Mouse (Mus musculus) heart, adult 9 months (tissue): ENCODE data around the gene Msl1.
A peak's percentile ranks its signal among the peaks of the same experiment; 100 is the strongest.

ENCODE experiments used
- DNase-seq, 2 experiments: peaks; one replicate each; pipeline ENCODE4 v3.0.0; 2022; ENCODE audit warnings: low spot score in 2 of 2

The Msl1 gene

DNA sequence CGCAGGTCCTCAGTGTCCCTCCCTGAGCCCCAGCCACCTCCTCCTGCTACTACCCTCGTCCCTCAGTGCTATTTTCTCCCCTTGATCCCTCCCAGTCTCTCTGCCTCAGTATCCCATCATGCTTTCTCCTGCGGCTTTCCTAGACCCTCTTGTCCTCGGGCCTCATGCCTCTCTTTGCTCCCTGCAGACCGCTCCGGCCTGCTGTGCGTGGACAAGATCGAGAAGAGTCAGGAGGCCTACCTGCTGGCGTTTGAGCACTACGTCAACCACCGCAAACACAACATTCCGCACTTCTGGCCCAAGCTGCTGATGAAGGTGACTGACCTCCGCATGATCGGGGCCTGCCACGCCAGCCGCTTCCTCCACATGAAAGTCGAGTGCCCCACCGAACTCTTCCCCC is 31.2 kb upstream of the Msl1 start:
- no peak for DNase-seq

DNA sequence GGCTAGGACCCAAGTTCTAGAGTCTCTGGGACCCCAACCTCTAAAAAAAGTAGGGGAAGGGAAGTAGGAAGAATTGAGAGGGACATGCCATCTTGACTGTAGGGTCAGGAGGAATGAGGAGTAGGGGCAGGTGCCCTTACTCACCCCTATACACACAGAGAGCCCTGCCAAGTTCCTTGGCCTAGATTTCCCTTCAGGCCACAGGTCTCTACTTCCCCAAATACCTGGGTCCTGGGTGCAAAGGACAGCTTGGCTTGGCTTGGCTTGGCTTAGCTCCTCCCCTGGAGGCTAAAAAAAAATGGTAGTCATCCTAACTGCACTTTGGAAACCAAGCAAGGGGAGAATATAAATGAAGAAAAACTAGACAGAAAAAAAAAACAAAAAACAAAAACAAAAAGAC is 30.6 kb upstream of the Msl1 start:
- no peak for DNase-seq

DNA sequence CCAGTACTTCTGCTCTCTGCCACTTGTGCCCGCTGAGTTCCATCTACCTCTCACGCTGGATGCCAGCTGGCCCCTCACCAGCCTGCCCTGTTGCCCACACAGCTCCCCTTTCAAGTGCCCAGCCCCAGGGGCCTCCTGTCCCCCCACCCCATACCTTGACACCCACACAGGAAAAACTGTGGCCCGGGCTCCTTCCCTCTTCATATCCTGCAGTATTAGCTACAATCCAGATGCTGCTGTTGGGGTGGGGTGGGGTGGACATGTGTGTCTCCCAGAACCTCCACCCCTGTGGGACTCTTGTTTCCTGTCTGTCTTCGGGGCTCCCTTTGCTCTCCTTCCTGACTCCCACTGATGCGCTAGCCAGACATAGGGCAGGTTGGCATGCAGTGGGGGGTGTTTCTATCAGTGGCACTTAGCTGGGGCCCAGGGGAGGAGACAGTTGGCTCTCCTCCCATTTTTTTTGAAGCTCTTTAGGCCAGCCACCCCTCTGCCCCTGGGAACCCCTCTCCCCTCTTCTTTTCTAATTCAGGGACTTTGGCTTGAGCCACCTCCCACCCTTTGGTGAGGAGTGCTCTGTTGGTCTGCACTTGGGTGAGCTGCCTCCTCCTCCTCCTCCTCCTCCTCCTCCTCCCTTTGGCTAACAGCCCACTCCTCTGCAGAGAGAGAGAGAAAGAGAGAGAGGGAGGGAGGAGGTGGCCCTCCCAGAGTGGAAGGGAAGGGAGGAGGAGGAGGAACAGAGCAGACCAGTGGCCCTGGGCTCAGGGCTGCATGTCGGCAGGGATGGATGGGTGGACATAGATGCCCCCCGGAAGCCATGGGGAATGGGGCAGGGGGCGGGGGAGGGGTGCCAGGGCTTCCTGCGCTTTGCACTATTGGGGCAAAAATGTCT is 29.7 kb upstream of the Msl1 start:
- DNase-seq: peak; percentile 71 to 84

DNA sequence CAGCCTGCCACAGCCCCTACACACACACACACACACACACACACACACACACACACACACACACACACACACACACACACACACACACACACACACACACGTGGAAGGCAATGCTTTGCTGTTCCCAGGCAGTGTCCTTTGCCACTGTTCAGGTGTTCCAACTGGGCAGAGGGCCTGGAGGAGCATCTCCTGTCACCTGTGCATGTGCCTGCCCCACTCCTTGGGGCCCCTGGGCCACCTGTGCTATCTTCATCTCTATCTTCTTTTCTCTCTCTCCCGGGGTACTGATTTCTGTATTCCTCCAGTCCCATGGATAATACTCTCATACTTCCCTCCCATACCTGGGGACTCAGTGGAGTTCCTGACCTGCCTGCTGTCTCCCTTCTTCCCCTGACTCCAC is 29.0 kb upstream of the Msl1 start:
- DNase-seq: peak in 1 of 2 experiments; percentile 46

DNA sequence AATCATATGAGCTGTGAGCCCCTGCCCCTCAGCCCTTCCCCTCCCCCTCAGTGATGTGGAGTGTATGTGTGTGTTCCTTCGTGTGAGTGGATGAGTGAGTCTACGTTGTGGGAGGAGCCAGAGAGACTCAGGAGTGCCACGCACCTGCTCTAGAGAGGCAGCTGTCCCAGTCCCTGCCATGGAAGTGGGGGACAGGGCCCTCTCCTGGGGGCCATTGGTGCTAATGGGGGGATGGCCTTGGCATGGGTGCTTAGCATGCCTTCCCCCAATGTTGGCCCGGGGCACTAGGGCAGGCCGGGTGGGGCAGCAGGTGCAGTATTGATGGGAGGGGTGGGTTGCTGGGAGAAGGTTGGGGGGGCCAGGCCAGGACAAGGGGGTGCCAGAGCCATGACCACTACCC is 28.5 kb upstream of the Msl1 start:
- peak in 1 of 2 experiments; percentile 49 for DNase-seq

DNA sequence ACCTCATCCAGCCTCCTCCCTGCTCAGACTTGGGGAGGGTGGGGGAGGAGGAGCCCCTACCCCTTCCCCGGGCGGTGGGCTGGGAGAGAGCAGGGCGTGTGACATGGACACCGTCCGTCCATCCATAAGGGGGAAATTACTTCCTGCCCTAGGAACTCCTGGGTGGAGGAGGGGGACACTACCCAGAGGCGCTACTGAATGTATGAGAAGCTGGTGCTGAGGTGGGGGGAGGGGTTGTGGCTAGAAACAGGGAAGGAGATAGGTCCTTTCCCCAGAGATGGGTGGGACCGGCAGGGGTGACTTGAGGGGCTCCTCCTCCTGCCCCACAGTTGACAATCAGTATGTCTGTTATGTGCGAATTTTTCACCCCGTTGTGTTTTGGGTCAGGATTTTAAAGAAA is 28.0 kb upstream of the Msl1 start:
- peak; percentile 59 to 79 for DNase-seq

DNA sequence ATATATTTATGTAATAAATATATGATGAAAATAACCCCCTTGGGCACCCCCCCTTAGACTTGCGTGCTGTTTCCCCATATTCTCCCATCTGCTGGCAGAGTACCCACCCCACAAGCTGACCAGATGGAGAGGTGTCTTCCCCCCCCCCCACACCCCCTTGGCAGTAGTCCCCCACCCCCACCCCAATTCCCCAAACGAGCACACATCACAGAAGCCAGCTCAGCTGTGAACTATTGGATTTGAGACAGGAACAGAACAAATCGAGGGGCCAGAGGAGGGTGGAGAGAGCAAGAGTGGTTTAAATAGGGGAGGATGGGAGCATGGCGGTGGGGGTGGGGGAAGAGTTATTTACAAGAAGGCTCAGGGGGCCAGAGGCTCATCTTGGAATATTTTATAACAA is 27.6 kb upstream of the Msl1 start:
- DNase-seq: peak in 1 of 2 experiments; percentile 33

DNA sequence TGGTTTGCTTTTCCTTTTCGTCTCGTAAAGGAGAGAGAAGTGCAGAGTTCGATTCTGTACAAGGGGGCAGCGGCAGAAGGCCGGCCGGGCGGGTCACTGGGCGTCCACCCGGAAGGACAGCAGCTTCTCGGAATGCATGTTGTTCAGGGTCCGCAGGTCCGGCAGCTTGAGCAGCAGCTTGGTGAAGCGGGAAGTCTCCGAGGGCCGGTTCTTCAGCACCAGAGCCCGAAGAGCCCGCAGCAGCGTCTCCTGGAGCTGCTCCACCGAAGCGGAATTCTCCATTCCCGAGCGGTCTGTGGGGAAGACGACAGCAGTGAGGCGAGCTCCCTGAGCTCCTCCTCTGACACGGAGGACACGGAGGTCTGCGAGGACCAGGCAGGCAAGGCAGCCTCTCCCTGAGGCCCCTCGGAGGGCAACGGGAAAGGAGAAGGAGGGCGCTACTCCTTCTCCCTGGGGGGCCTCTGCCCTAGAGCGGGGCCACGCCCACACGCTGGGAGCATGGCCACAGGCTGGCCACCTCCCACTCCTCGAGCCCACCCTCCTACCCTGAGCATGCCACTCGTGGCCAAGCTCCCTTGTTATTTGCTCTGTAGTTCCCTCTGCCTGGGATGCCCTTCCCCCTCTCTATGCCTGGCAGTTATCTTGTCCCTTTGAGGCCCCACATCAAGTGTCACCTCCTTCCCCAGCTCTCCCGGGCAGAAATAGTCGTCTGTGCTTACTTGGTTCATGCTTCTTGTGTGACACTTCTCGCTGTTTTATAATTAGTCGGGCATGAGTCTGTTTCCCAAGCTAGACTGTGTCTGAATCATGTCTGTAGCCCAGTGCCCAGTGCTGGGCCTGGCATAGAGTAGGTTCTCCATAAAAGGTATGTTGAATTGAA is 26.9 kb upstream of the Msl1 start:
- DNase-seq: peak; percentile 71 to 73

DNA sequence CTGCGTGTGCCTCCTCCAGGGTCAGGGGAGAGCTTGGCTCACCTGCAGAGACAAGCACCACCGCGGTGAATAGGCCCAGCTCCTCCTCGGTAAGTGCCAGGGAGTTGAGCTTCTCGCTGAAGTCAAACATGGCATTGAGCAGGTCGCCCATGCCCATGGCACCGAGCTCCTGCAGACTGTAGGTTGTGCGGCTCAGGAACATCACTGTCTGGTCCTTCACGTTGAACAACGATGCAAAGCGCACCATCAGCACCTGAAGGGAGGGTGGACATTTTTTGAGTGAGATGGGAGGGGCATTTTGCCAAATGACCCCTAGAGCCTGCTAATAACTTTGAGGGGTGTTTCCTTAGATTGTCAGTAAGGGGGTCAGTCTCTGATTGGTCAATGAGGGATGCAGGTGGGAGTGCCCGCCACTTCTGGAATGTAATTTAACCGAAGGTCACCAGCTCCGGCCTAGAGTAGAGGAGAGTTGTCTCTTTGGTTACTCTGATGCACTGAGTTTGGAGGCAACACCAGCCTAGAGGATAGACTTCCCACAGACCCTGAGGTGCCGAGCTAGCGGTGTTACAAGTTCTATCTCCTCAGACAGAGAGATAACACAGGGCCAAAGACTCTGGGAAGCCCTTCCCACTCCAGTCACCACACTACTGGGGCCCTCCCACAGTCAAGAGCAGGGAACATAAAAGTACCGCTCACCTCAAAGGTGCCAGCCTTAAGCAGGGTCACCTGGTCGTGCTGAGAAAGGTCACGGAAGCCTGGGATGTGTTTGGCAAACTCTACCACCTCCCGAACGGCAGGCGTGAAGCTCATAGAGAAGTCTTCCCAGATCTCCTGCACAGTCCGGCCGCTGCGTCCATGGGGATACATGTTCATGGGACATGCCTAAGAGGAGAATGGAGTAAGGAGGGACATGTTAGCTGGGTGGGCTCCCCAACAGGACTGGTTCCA is 26.0 kb upstream of the Msl1 start:
- DNase-seq: peak in 1 of 2 experiments; percentile 30

DNA sequence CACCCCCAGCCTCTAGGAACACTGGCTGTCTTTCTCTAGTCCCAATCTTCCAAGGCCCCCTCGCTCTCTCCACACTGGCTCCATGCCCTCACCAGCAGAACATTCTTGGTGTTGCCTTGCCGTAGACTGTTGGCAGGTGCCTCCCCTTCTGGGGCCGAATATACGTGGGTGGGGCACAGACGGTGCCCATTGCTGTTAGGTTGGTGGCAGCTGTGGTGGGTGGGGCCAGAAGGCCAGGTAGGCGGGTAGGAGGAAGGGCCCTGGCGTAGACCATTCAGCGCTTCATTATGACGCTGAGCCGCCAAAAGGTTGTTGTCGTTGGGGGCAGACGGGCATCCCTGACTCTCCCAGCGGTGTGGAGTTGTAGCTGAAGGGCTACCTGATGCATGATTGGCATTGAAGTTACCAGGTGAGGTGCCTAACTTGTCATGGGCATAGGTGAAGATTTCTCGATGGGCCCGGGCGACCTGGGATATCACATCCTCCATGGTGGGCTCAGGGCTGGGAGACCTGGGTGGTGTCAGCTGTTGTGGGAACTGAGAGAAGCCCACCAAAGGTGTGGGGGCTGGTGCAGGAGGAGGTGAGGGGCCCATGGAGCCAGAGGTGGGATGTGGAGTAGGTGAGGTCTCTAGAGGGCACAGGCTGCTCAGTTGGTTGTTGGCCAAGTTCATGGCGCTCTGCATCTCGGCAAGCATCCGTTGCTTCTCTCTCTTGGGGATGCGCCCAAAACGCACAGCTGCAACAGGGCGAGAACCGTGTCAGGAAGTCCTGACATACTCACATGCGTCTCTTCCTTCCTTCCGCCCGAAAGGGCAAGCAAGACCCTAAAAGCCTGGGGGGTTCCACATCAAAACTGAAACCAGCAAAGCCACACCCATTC is 25.0 kb upstream of the Msl1 start:
- DNase-seq: peak; percentile 46 to 61

DNA sequence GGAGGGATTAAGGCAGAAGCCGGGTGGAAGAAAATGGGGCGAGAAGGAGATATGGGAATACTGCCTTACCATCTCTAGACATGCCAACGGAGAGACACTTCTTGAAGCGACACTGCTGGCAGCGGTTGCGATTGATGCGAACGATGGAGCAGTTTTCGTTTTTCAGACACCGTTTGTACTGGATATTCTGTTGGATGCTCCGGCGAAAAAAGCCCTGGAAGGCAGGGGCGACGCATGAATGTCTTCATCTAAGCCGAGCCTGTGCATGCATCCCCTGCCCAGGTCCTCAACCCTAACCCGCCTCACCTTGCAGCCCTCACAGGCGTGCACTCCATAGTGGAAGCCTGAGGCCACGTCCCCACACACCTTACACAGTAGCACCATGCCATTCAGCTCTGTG is 24.2 kb upstream of the Msl1 start:
- DNase-seq: peak in 1 of 2 experiments; percentile 34

DNA sequence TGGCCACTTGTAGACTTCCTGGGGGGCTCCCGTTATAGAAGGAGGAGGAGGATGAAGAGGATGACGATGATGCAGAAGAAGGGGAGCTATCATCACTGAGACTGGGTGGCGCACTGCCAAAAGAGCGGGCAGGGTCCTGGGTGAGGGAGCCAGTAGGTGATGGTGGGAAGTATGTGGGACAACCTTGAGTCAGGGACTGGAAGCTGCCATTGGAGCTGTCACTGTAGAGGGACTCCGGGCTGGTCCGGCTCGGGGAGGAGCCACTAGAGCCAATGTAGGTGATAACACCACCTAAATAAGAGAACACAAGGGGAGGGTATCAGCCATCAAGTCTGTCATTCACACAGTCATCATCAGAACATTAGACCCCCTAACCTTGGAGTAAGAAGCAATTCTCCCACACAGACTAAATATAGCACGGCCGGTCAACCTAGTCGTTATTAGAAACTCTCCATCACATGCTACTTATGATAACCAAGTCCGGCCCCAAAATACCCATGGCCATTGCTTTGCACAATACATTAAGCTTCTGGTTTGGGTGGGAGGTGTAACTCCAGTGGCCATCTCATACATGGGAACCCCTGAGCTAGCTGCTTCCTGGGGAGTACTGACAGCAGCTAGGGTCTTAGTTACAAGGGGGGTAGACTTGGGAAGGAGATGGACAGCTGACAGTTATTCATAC is 23.3 kb upstream of the Msl1 start:
- peak; percentile 43 to 51 for DNase-seq

DNA sequence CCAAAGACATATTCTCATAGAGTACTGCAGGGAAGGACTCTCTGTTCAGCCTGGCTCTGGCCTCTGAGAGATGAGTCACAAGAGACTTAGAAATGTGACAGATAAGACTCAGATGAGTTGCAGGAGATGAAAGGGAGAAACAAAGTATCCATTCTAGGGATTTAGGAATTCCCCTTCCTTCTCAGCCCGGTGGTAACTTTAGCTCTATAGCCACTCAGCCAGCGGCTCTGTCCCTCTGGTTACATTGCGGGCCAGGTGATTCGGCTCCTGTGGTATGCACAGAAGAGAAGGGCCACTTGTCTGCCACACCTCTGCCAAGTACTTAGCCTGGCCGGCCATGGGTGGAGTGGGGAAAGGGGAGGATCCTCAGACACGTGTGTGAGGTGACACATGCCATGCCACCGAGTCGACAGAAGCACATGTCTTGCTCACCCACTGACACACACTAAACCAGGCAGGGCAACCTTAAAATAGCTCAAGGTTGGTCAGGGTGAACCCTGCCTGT is 22.6 kb upstream of the Msl1 start:
- DNase-seq: peak; percentile 90 to 95

DNA sequence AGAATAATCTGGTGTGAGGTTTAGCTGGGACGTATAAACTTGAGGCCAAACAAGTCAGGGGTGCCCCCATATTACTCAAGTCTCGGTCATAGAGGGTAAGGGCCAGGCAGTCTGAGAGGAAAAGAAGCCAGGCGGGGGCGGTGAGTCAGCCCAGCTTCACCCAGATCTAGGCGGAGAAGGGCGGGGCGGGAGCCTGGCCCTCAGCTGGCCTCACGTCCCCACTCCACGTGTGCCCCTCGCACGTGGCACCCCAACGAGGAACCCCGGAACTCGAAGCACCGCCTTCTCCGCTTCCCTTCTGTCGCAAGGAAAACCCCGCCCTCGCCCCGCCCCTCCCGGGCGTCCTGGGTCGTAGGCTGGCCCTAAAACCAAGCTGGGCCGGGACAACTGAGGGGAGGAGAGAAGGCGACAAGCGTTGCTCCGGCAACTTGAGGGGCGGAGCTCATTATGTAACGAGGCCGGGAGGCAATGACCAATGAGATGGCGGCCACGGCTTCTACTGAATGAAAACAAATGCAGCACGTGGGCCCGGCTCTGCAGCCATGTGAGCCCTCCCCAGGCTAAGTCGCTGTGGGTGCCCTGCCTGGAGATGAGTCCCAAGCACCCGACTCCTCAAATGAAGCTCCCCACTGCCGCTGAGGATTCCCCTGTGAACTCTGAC is 21.6 kb upstream of the Msl1 start:
- peak; percentile 100 for DNase-seq

DNA sequence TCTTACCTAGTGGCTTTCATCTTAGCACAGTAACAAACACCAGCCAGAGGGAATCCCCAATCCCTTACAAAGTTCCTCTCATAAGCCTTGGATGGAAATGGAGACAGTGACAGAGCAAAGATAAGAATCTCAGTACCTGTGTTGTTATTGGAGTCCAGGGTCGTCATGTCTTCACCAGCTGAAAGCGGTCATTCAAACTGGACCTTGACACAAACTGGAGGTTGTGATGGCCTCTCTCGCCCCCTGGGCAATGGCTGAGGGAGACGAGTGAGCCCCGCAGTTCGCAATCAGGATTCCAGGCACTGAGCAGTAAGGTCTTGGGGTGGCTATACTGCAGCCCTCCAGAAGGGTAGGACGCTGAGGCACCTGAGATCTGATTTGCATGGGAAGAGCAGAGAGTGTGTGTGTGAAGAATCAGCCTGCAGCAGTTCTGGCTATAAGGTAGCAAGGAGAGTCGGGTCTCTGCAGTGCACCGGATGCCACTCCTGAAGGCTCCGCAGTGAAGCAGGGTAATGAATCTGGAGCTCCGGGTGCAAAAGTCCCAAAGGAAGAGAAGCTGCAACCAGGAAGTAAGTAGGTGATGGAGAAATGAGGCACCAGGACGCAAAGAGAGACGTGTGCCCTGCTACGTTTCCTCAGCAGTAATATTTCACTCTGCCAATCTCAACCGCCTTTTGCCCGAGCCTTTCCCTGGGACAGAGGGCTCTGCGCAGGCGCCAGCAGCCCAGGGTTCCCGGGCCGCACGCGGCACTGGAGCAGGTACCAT is 20.6 kb upstream of the Msl1 start, which contains the start of gene Nr1d1:
Gene Nr1d1, minus strand, starts transcription at position 752 of the 766 bp plus-strand sequence.
- DNase-seq: peak in 1 of 2 experiments; percentile 21

DNA sequence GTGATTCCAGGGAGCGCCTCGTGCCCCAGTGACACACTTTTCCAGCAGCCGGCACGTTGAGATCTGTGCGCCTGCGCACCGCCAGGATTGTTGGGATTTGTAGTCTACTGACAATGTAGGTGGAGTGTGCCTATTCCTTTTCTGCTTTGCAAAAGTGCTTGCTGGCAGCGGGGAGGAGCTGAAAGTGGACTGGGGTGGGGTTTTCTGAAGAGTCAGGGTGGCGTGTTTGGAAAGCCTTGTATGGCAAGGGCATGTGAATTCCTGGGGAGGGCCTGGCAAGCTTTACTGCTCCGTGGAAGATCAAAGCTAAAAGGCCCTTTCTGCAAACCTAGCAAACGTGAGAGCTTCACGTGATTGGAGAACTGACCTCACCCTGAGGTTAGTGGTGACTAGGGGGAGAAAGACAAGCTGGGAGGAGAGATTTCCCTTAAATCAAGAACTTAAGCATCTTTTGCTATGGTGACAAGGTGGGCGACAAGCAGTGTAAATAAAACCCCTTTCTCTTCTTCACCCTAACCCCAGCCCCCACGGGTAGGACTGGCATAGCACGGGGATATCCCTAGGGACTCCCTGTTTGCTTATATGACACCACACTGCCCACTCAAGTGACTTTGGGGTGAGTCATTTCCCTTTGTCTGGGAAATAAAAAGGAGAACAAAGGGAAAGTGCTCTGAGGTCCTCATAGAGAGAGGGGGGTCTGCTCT is 19.8 kb upstream of the Msl1 start:
- peak; percentile 100 for DNase-seq

DNA sequence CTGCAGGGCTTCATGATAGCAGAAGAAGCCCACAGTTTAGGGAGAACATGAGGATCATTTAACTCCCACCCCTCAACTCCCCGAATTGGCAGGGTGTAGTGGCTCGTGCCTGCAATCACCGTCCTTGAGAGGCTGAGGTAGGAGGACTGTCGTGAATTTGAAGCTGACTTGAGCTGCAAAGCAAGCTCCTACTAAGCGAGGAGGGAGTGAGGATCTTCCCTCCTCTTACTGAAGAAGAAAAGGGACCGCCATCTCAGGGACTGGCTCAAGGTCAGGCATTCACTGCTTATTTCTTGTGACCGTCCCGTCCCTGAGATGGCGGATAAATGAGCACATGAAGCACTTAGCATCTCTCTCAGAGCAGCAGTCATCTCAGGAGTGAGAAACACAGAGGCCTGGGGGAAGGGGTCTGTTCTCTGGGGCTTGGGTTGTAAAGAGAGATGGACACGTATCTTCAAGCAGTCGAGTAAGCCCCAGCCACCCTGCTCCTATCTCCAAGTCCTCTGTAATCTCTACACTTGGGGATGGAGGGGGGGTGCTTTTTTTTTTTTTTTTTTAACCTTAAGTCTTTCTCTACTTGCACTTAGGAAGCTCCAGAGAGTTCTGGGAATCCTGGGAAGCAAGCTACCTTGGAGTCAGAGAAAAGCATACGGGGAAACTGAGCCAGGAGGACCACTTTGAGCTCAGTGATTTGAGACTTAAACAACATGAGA is 19.1 kb upstream of the Msl1 start:
- no peak for DNase-seq
